Comparison of ENCODE assay signal across 20 mouse cellular contexts in genomic region chr14:51229657-51230056, GRCm38 (mm10). TPM values are rescaled to one million over a fixed set of nuclear protein-coding genes. Genes with fewer than 3 reads are reported as not detected.
A peak's percentile ranks its signal among the peaks of the same experiment; 100 is the strongest.
DNase-seq lines count a peak whose midpoint lies in the region; ATAC-seq lines count a peak whose summit lies in the region.
"Not testable (repeated sequence)": the region's sequence is repeated elsewhere in the genome, so short reads cannot be mapped to it uniquely, and the experiment has no call there.
"Had no signal": no experiment of that assay in that cellular context is flagged by ENCODE, and none has a peak within 500 bp of the region (broad histone marks: within the 10 kb centered on the region; RNA-seq: fewer than 3 reads in every experiment).

No protein-coding gene starts in this region.

- H3K4me3 ChIP-seq in liver, embryonic 13.5 days (replicated peaks); stomach, embryonic 14.5 days (ENCODE audit: low read depth, low read length); stomach, embryonic 16.5 days (replicated peaks; ENCODE audit: low read length): not testable (repeated sequence)

- 36% methylated on average over 4 of the region's 4 CpGs for WGBS in liver, embryonic 13.5 days (ENCODE audit: insufficient replicate concordance)
- 43% methylated on average over 4 of the region's 4 CpGs for WGBS in stomach, embryonic 14.5 days
- 53% methylated on average over 4 of the region's 4 CpGs for WGBS in stomach, embryonic 16.5 days

- H3K36me3 ChIP-seq in liver, embryonic 13.5 days; stomach, embryonic 14.5 days (ENCODE audit: control insufficient read depth, insufficient read depth, low read length); stomach, embryonic 16.5 days (ENCODE audit: control insufficient read depth, insufficient read depth, low read length): not testable (repeated sequence)

- peak; percentile 8 for DNase-seq in liver, embryonic 13.5 days

- H3K4me2 ChIP-seq in liver, embryonic 13.5 days; stomach, embryonic 14.5 days (replicated peaks; ENCODE audit: low read depth, low read length); stomach, embryonic 16.5 days (ENCODE audit: low read depth, low read length): not testable (repeated sequence)

- H3K9me3 ChIP-seq in liver, embryonic 13.5 days (replicated peaks); stomach, embryonic 14.5 days (ENCODE audit: control insufficient read depth, low read depth, low read length); stomach, embryonic 16.5 days (replicated peaks; ENCODE audit: control insufficient read depth, low read length): not testable (repeated sequence)

- not testable (repeated sequence) for H3K27ac ChIP-seq in liver, embryonic 13.5 days; stomach, embryonic 14.5 days (ENCODE audit: low read length)
- H3K27ac ChIP-seq in stomach, embryonic 16.5 days (ENCODE audit: low read length) = peak overlapping the region; percentile 32; the same call in 1 of the 2 replicates

- H3K9ac ChIP-seq in liver, embryonic 13.5 days; stomach, embryonic 14.5 days (replicated peaks; ENCODE audit: low read depth, low read length); stomach, embryonic 16.5 days (ENCODE audit: low read length): not testable (repeated sequence)

- not testable (repeated sequence) for H3K4me1 ChIP-seq in liver, embryonic 13.5 days (replicated peaks); stomach, embryonic 14.5 days (ENCODE audit: control insufficient read depth, insufficient read depth, low read length); stomach, embryonic 16.5 days (ENCODE audit: control insufficient read depth, insufficient read depth, low read length)

- not testable (repeated sequence) for H3K27me3 ChIP-seq in liver, embryonic 13.5 days; stomach, embryonic 14.5 days (ENCODE audit: control insufficient read depth, insufficient read depth, low read length); stomach, embryonic 16.5 days (ENCODE audit: control insufficient read depth, insufficient read depth, low read length)

- ATAC-seq in common myeloid progenitor, adult 5-6 weeks (replicated peaks; ENCODE audit: low read depth, poor library complexity, severe bottlenecking) = 0 out of 2 replicates have a peak, but pooled peaks have one; percentile 15
- peak; percentile 56 for ATAC-seq in granulocyte monocyte progenitor cell, adult 5-6 weeks (replicated peaks; ENCODE audit: poor library complexity, severe bottlenecking)
- ATAC-seq in liver, embryonic 13.5 days (ENCODE audit: low read depth) = not testable (repeated sequence)
- peak; percentile 33 for ATAC-seq in megakaryocyte, adult 5-6 weeks (ENCODE audit: poor library complexity, severe bottlenecking)
- ATAC-seq in stomach, embryonic 14.5 days (ENCODE audit: insufficient number of reproducible peaks, insufficient read depth, low FRiP score, low read depth) = peak; percentile 37; the same call in 1 of the 2 replicates
- ATAC-seq in stomach, embryonic 16.5 days (ENCODE audit: insufficient read depth, low FRiP score) = peak; percentile 79

RNA-seq across cellular contexts. Expression of gene Rnase2a, which starts 26.3 kb away (rescaled TPM):
- not detected in 2 replicates for total RNA-seq in common myeloid progenitor, adult 5-6 weeks (2017)
- not detected in 2 replicates for total RNA-seq in granulocyte monocyte progenitor cell, adult 5-6 weeks (2014; fragmentation: Nextera tagmentation)
- total RNA-seq in granulocyte monocyte progenitor cell, adult 5-6 weeks (2017) = not detected in 2 replicates
- polyA plus RNA-seq in liver, embryonic 13.5 days (2015; fragmentation: Nextera tagmentation; extraction: Ambion mirVana) = not detected in 2 replicates
- total RNA-seq in megakaryocyte, adult 5-6 weeks (2015) = 5.9 and 6.8 TPM in 2 replicates
- 5.3 and 9.2 TPM in 2 replicates for total RNA-seq in megakaryocyte, adult 5-6 weeks (2017)
- not detected in 2 replicates for polyA plus RNA-seq in stomach, embryonic 14.5 days (2014; fragmentation: Nextera tagmentation; extraction: Ambion mirVana)
- polyA plus RNA-seq in stomach, embryonic 16.5 days (2015; fragmentation: Nextera tagmentation; extraction: Ambion mirVana) = not detected in 2 replicates
- total RNA-seq: adrenal gland, postnatal 4 days; ES-E14; forebrain, postnatal 0 days; MEL had no signal
- polyA plus RNA-seq: adrenal gland, adult 2 months; C2C12; cerebellum, adult 2 months; embryonic facial prominence, embryonic 11.5 days; embryonic facial prominence, embryonic 13.5 days; forebrain, embryonic 11.5 days; forebrain, embryonic 13.5 days; forebrain, embryonic 15.5 days; forebrain, postnatal 0 days had no signal

RNA-seq across cellular contexts. Expression of gene Ear14, which starts 26.5 kb away (rescaled TPM):
- not detected in 2 replicates for total RNA-seq in common myeloid progenitor, adult 5-6 weeks (2017)
- total RNA-seq in granulocyte monocyte progenitor cell, adult 5-6 weeks (2014; fragmentation: Nextera tagmentation) = not detected in 2 replicates
- total RNA-seq in granulocyte monocyte progenitor cell, adult 5-6 weeks (2017) = not detected in 2 replicates
- not detected in 2 replicates for polyA plus RNA-seq in liver, embryonic 13.5 days (2015; fragmentation: Nextera tagmentation; extraction: Ambion mirVana)
- total RNA-seq in megakaryocyte, adult 5-6 weeks (2015) = not detected in 2 replicates
- total RNA-seq in megakaryocyte, adult 5-6 weeks (2017) = not detected in 2 replicates
- polyA plus RNA-seq in stomach, embryonic 14.5 days (2014; fragmentation: Nextera tagmentation; extraction: Ambion mirVana) = not detected in 2 replicates
- not detected in 2 replicates for polyA plus RNA-seq in stomach, embryonic 16.5 days (2015; fragmentation: Nextera tagmentation; extraction: Ambion mirVana)
- total RNA-seq: adrenal gland, adult 2 months; adrenal gland, postnatal 10 days; adrenal gland, postnatal 25 days; adrenal gland, postnatal 4 days; ES-E14; forebrain, postnatal 0 days; MEL had no signal
- polyA plus RNA-seq: adrenal gland, adult 2 months; C2C12; cerebellum, adult 2 months; embryonic facial prominence, embryonic 11.5 days; embryonic facial prominence, embryonic 13.5 days; forebrain, embryonic 11.5 days; forebrain, embryonic 13.5 days; forebrain, embryonic 15.5 days; forebrain, postnatal 0 days had no signal

RNA-seq across cellular contexts. Expression of gene Ang2, which starts 30.7 kb away (rescaled TPM):
- not detected in 2 replicates for total RNA-seq in common myeloid progenitor, adult 5-6 weeks (2017)
- total RNA-seq in granulocyte monocyte progenitor cell, adult 5-6 weeks (2014; fragmentation: Nextera tagmentation) = not detected in 2 replicates
- total RNA-seq in granulocyte monocyte progenitor cell, adult 5-6 weeks (2017) = not detected in 2 replicates
- not detected in 2 replicates for polyA plus RNA-seq in liver, embryonic 13.5 days (2015; fragmentation: Nextera tagmentation; extraction: Ambion mirVana)
- not detected in 2 replicates for total RNA-seq in megakaryocyte, adult 5-6 weeks (2015)
- not detected in 2 replicates for total RNA-seq in megakaryocyte, adult 5-6 weeks (2017)
- not detected in 2 replicates for polyA plus RNA-seq in stomach, embryonic 14.5 days (2014; fragmentation: Nextera tagmentation; extraction: Ambion mirVana)
- polyA plus RNA-seq in stomach, embryonic 16.5 days (2015; fragmentation: Nextera tagmentation; extraction: Ambion mirVana) = not detected in 2 replicates
- total RNA-seq: adrenal gland, adult 2 months; adrenal gland, postnatal 10 days; adrenal gland, postnatal 25 days; adrenal gland, postnatal 4 days; ES-E14; forebrain, postnatal 0 days; MEL had no signal
- polyA plus RNA-seq: adrenal gland, adult 2 months; cerebellum, adult 2 months; embryonic facial prominence, embryonic 11.5 days; embryonic facial prominence, embryonic 13.5 days; forebrain, embryonic 11.5 days; forebrain, embryonic 13.5 days; forebrain, embryonic 15.5 days; forebrain, postnatal 0 days had no signal
